Mouse (Mus musculus): Measurements from ENCODE around the gene Fosl1. TPM values are rescaled to one million over a fixed set of nuclear protein-coding genes. Genes with fewer than 3 reads are reported as not detected.

Fosl1 gene
- total RNA-seq, 1 experiment: 3.0 TPM

DNA sequence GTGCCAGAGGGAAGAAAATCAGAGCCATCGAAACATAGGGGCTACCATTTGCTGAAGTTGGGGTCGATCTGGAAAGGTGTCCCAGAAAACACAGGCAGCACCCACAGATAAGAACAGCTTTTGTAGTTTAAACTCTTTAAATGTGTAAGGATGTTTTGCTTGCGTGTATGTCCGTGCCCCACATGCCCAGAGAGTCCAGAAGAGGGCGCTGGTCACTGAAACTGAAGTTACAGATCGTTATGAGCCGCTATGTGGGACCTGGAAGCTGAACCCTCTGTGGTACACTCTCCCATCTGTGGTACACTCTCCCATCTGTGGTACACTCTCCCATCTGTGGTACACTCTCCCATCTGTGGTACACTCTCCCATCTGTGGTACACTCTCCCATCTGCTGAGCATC, 40.2 kb upstream of the Fosl1 start:
- H3K4me3 ChIP-seq (ENCODE audit: insufficient read depth in 1 of 2, low read depth in 1 of 2, low read length in 2 of 2, poor library complexity in 1 of 2, severe bottlenecking in 1 of 2): peak overlapping the region; percentile 65 to 74; a peak in 3 of 4 replicates

DNA sequence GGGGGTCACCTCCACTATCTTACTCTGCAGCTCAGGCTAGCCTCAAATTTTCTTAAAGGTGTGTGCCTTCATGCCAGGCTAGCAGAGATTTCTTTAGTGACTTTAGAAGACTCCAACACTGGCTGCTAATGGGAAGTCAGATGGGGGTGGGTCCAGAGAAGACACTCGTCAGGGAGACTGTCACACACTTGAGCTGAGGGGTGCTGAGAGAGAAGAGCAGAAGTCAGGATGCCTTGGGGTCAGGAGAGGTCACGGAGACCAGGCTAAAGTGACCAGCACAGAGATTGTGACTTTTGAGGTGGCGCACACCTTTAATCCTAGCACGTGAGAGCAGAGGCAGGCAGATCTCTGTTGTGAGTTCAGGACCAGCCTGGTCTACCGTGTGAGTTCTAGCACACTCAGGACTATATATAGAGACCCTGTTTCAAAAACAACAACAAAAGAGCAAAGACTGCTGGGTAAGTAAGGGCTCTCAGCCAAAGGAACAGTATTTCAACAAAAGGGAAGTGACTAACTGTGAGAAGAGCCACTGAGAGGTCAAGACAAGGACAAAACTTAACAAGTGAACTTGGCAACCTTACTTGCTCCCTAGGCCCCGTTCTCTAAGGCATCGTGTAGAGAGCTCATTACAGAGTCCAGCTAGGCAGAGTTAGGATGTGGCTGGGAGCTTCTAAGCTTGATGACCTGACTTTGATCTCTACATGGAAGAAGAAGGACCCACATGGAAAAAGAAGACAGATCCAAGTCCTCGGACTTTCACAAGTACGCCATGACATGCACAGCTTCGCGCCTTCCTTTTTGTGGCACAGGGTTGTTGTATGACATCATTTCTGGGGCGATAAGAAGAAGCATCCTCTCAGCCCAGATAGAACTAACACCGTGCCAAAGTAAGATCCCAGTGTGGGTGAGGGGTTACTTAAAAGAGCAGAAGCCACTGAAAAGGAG, 39.0 kb upstream of the Fosl1 start:
- DNase-seq (ENCODE audit: low read depth, low spot score): no peak
- H3K4me1 ChIP-seq (ENCODE audit: control insufficient read depth in 2 of 2, insufficient read depth in 2 of 2, low read length in 2 of 2, poor library complexity in 1 of 2): peaks cover 0 to 8% of the 10 kb centered on the region in 2 experiments; a peak in 2 of 4 replicates
- in situ Hi-C loops (cut with MboI; ENCODE audit: low sequenced_read_pairs in 2 of 2, unreplicated experiment in 2 of 2): no loop called here
- H3K36me3 ChIP-seq (ENCODE audit: control insufficient read depth, insufficient read depth, low read length, poor library complexity, severe bottlenecking): no peaks in the 10 kb centered on the region
- no peak overlapping the region for H3K27ac ChIP-seq (ENCODE audit: insufficient read depth, low read depth, low read length, poor library complexity, severe bottlenecking)
- TF ChIP-seq MAFK (IDR thresholded peaks at IDR 0.05; ENCODE audit: insufficient read depth, low read depth, low read length) (no peak), ZC3H11A (IDR thresholded peaks at IDR 0.05; ENCODE audit: borderline replicate concordance, low read depth, low read length) (no peak), ZNF384 (IDR thresholded peaks at IDR 0.05; ENCODE audit: low read depth, low read length) (no peak), CHD2 (IDR thresholded peaks at IDR 0.05; ENCODE audit: low read depth, low read length) (no peak), HCFC1 (IDR thresholded peaks at IDR 0.05; ENCODE audit: borderline replicate concordance, insufficient read depth, low read length) (no peak)
- H3K9me3 ChIP-seq (ENCODE audit: control insufficient read depth, insufficient read depth, low read depth, low read length): no peaks in the 10 kb centered on the region
- no peak overlapping the region for H3K9ac ChIP-seq (ENCODE audit: insufficient read depth, low read depth, low read length, poor library complexity, severe bottlenecking)
- no peak overlapping the region for H3K4me3 ChIP-seq (ENCODE audit: insufficient read depth in 1 of 2, low read depth in 1 of 2, low read length in 2 of 2, poor library complexity in 1 of 2, severe bottlenecking in 1 of 2)

More for the DNA sequence above, 40.2 kb upstream of the Fosl1 start:
- in situ Hi-C loops (cut with MboI; ENCODE audit: low sequenced_read_pairs in 2 of 2, unreplicated experiment in 2 of 2): no loop called here
- TF ChIP-seq MAFK (IDR thresholded peaks at IDR 0.05; ENCODE audit: insufficient read depth, low read depth, low read length): no peak
- no peak for TF ChIP-seq HCFC1 (IDR thresholded peaks at IDR 0.05; ENCODE audit: borderline replicate concordance, insufficient read depth, low read length)
- TF ChIP-seq ZNF384 (IDR thresholded peaks at IDR 0.05; ENCODE audit: low read depth, low read length): no peak
- no peak for TF ChIP-seq ZC3H11A (IDR thresholded peaks at IDR 0.05; ENCODE audit: borderline replicate concordance, low read depth, low read length)
- no peak for TF ChIP-seq CHD2 (IDR thresholded peaks at IDR 0.05; ENCODE audit: low read depth, low read length)
- Histone ChIP-seq H3K27ac (ENCODE audit: insufficient read depth, low read depth, low read length, poor library complexity, severe bottlenecking) (peak overlapping the region; percentile 89; the same call in 1 of the 2 replicates), H3K9me3 (ENCODE audit: control insufficient read depth, insufficient read depth, low read depth, low read length) (no peaks in the 10 kb centered on the region), H3K4me1 (ENCODE audit: control insufficient read depth in 2 of 2, insufficient read depth in 2 of 2, low read length in 2 of 2, poor library complexity in 1 of 2) (peaks cover 0 to 8% of the 10 kb centered on the region in 2 experiments; a peak in 2 of 4 replicates), H3K9ac (ENCODE audit: insufficient read depth, low read depth, low read length, poor library complexity, severe bottlenecking) (peak overlapping the region; percentile 78), H3K36me3 (ENCODE audit: control insufficient read depth, insufficient read depth, low read length, poor library complexity, severe bottlenecking) (no peaks in the 10 kb centered on the region)
- peak; percentile 41 for DNase-seq (ENCODE audit: low read depth, low spot score)

DNA sequence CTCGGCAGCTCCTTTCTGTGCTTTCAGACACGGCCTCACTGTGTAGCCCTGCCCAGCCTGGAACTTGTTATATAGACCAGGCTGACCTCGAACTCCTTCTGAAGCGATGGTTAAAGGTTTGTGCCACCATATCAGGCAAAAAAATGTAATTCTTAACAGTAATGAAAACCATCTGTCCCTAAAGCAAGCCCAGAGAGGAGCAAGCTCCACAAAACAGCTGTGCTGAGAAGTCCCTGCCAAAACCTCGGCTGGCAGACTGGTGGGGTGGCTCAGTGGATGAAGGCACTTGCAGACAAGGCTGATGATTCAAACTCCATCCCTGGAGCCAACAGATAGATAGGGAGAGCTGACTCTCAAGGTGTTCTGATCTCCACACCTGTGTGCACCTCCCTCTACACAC, 38.3 kb upstream of the Fosl1 start:
- in situ Hi-C loops (cut with MboI; ENCODE audit: low sequenced_read_pairs in 2 of 2, unreplicated experiment in 2 of 2): no loop called here
- H3K4me3 ChIP-seq (ENCODE audit: insufficient read depth in 1 of 2, low read depth in 1 of 2, low read length in 2 of 2, poor library complexity in 1 of 2, severe bottlenecking in 1 of 2): no peak overlapping the region
- TF ChIP-seq MAFK (IDR thresholded peaks at IDR 0.05; ENCODE audit: insufficient read depth, low read depth, low read length) (no peak), HCFC1 (IDR thresholded peaks at IDR 0.05; ENCODE audit: borderline replicate concordance, insufficient read depth, low read length) (no peak), ZNF384 (IDR thresholded peaks at IDR 0.05; ENCODE audit: low read depth, low read length) (no peak), CHD2 (IDR thresholded peaks at IDR 0.05; ENCODE audit: low read depth, low read length) (no peak), ZC3H11A (IDR thresholded peaks at IDR 0.05; ENCODE audit: borderline replicate concordance, low read depth, low read length) (no peak)

DNA sequence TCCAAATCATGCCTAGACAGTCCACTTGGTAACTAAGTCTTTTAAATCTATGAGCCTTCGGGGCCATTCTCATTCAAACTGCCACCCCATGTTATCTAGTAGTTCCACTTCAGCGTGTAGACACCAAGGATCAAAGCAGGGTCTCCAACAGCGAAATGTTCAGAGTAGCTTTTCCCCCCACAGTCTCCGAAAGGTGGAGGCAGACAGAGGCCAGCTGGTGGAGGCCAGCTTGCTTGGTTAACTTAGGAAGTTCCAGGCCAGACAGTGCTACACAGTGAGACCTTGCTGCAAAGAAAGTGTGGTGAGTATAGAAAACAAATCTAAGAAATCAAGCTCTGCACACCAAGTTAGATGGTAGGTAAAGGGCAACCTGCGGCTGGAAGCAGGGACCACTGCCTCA, 36.7 kb upstream of the Fosl1 start:
- in situ Hi-C loops (cut with MboI; ENCODE audit: low sequenced_read_pairs in 2 of 2, unreplicated experiment in 2 of 2): no loop called here

More for the DNA sequence above, 38.3 kb upstream of the Fosl1 start:
- H3K9me3 ChIP-seq (ENCODE audit: control insufficient read depth, insufficient read depth, low read depth, low read length): no peaks in the 10 kb centered on the region
- no peak overlapping the region for H3K9ac ChIP-seq (ENCODE audit: insufficient read depth, low read depth, low read length, poor library complexity, severe bottlenecking)
- no peak overlapping the region for H3K27ac ChIP-seq (ENCODE audit: insufficient read depth, low read depth, low read length, poor library complexity, severe bottlenecking)
- H3K4me1 ChIP-seq (ENCODE audit: control insufficient read depth in 2 of 2, insufficient read depth in 2 of 2, low read length in 2 of 2, poor library complexity in 1 of 2): peaks cover 0 to 8% of the 10 kb centered on the region in 2 experiments; a peak in 2 of 4 replicates
- no peak for DNase-seq (ENCODE audit: low read depth, low spot score)
- H3K36me3 ChIP-seq (ENCODE audit: control insufficient read depth, insufficient read depth, low read length, poor library complexity, severe bottlenecking): no peaks in the 10 kb centered on the region

More for the DNA sequence above, 36.7 kb upstream of the Fosl1 start:
- Histone ChIP-seq H3K27ac (ENCODE audit: insufficient read depth, low read depth, low read length, poor library complexity, severe bottlenecking) (no peak overlapping the region), H3K9ac (ENCODE audit: insufficient read depth, low read depth, low read length, poor library complexity, severe bottlenecking) (no peak overlapping the region), H3K4me1 (ENCODE audit: control insufficient read depth in 2 of 2, insufficient read depth in 2 of 2, low read length in 2 of 2, poor library complexity in 1 of 2) (peaks cover 0 to 8% of the 10 kb centered on the region in 2 experiments; a peak in 2 of 4 replicates), H3K36me3 (ENCODE audit: control insufficient read depth, insufficient read depth, low read length, poor library complexity, severe bottlenecking) (no peaks in the 10 kb centered on the region), H3K4me3 (ENCODE audit: insufficient read depth in 1 of 2, low read depth in 1 of 2, low read length in 2 of 2, poor library complexity in 1 of 2, severe bottlenecking in 1 of 2) (no peak overlapping the region), H3K9me3 (ENCODE audit: control insufficient read depth, insufficient read depth, low read depth, low read length) (no peaks in the 10 kb centered on the region)
- TF ChIP-seq ZC3H11A (IDR thresholded peaks at IDR 0.05; ENCODE audit: borderline replicate concordance, low read depth, low read length) (no peak), HCFC1 (IDR thresholded peaks at IDR 0.05; ENCODE audit: borderline replicate concordance, insufficient read depth, low read length) (no peak), ZNF384 (IDR thresholded peaks at IDR 0.05; ENCODE audit: low read depth, low read length) (no peak), CHD2 (IDR thresholded peaks at IDR 0.05; ENCODE audit: low read depth, low read length) (no peak), MAFK (IDR thresholded peaks at IDR 0.05; ENCODE audit: insufficient read depth, low read depth, low read length) (no peak)
- DNase-seq (ENCODE audit: low read depth, low spot score): no peak

All from ES-E14 (cell line).